Mouse (Mus musculus) E14TG2a.4 (cell line): ENCODE measurements around the gene Map2k2.
"Not testable (repeated sequence)": the region's sequence is repeated elsewhere in the genome, so short reads cannot be mapped to it uniquely, and the experiment has no call there.

Experiments
- CTCF ChIP-seq: conservative IDR thresholded peaks from 2 replicates; pipeline ENCODE4 v1.5.1; 2014; ENCODE audit warnings: low read length
- NANOG ChIP-seq: IDR thresholded peaks from 2 replicates; pipeline ENCODE4 v1.6.1; 2014; ENCODE audit warnings: borderline replicate concordance, low read length, mixed read lengths
- POU5F1 ChIP-seq: IDR thresholded peaks from 2 replicates; pipeline ENCODE4 v1.6.1; 2014; ENCODE audit warnings: low read length, borderline replicate concordance

- not testable (repeated sequence) for TF ChIP-seq CTCF, POU5F1, NANOG
These were observed 69.6 kb downstream of the Map2k2 start for GRCm38 (mm10) chr10:81175345-81175701.
